Mouse (Mus musculus): ENCODE measurements around the gene Ttc30b. TPM values are rescaled to one million over a fixed set of nuclear protein-coding genes. Genes with fewer than 3 reads are reported as not detected.
A peak's percentile ranks its signal among the peaks of the same experiment; 100 is the strongest.

The Ttc30b gene
- 1.5 and 1.6 TPM in 2 replicates for polyA plus RNA-seq (2015; fragmentation: Nextera tagmentation; extraction: Ambion mirVana)

GRCm38 (mm10) chr2:75938117-75939063 lies at the start of gene Ttc30b:
Ttc30b (minus strand) TSS chr2:75938585.
- Histone ChIP-seq H3K9me3 (ENCODE audit: low read length) (no peaks in the 10 kb centered on the region), H3K27me3 (ENCODE audit: insufficient read depth, low read length) (no peaks in the 10 kb centered on the region), H3K36me3 (replicated peaks; ENCODE audit: insufficient read depth, low read length) (no peaks in the 10 kb centered on the region), H3K4me3 (ENCODE audit: low read depth, low read length) (peak within 1 kb of the TSS; percentile 54), H3K4me2 (ENCODE audit: low read depth, low read length) (peak within 1 kb of the TSS; percentile 87), H3K9ac (replicated peaks) (peak within 1 kb of the TSS; percentile 57), H3K27ac (ENCODE audit: low read depth) (peak within 1 kb of the TSS; percentile 35; the same call in 1 of the 2 replicates), H3K4me1 (ENCODE audit: insufficient read depth) (peaks cover 5% of the 10 kb centered on the region)
- ATAC-seq = peak; percentile 89
- DNase-seq = peak; percentile 81
- WGBS (ENCODE audit: insufficient replicate concordance) = 6% methylated on average over 37 of the region's 42 CpGs
- TF ChIP-seq EP300 (IDR thresholded peaks at IDR 0.05; ENCODE audit: low read depth) = peak; percentile 49; the same call in 1 of the 2 replicates
- TF ChIP-seq CTCF (IDR thresholded peaks at IDR 0.05; ENCODE audit: low read depth) = no peak

- DNase-seq (no peak), ATAC-seq (no peak)
- H3K27ac ChIP-seq (ENCODE audit: low read depth) = no peak overlapping the region
These were observed 49.4 kb upstream of the Ttc30b start for GRCm38 (mm10) chr2:75987739-75988138.

GRCm38 (mm10) chr2:75985124-75985523 lies 46.7 kb upstream of the Ttc30b start:
- peak; percentile 59; the same call in 1 of the 2 replicates for ATAC-seq
- H3K4me1 ChIP-seq (ENCODE audit: insufficient read depth) = peaks cover 2% of the 10 kb centered on the region; the same call in 1 of the 2 replicates
- H3K4me3 ChIP-seq (ENCODE audit: low read depth, low read length) = no peak overlapping the region
- TF ChIP-seq CTCF (IDR thresholded peaks at IDR 0.05; ENCODE audit: low read depth) (peak; percentile 92), EP300 (IDR thresholded peaks at IDR 0.05; ENCODE audit: low read depth) (no peak)
- DNase-seq = peak; percentile 43
- no peak overlapping the region for H3K9ac ChIP-seq (replicated peaks)
- 0% methylated on average over 2 of the region's 2 CpGs for WGBS (ENCODE audit: insufficient replicate concordance)
- no peaks in the 10 kb centered on the region for H3K27me3 ChIP-seq (ENCODE audit: insufficient read depth, low read length)
- no peaks in the 10 kb centered on the region for H3K9me3 ChIP-seq (ENCODE audit: low read length)
- H3K27ac ChIP-seq (ENCODE audit: low read depth) = no peak overlapping the region
- no peaks in the 10 kb centered on the region for H3K36me3 ChIP-seq (replicated peaks; ENCODE audit: insufficient read depth, low read length)
- H3K4me2 ChIP-seq (ENCODE audit: low read depth, low read length) = no peak overlapping the region

More at GRCm38 (mm10) chr2:75987739-75988138, 49.4 kb upstream of the Ttc30b start:
- TF ChIP-seq CTCF (IDR thresholded peaks at IDR 0.05; ENCODE audit: low read depth) (no peak), EP300 (IDR thresholded peaks at IDR 0.05; ENCODE audit: low read depth) (no peak)
- Histone ChIP-seq H3K27me3 (ENCODE audit: insufficient read depth, low read length) (no peaks in the 10 kb centered on the region), H3K9me3 (ENCODE audit: low read length) (no peaks in the 10 kb centered on the region), H3K4me2 (ENCODE audit: low read depth, low read length) (no peak overlapping the region), H3K4me1 (ENCODE audit: insufficient read depth) (no peaks in the 10 kb centered on the region), H3K36me3 (replicated peaks; ENCODE audit: insufficient read depth, low read length) (no peaks in the 10 kb centered on the region), H3K4me3 (ENCODE audit: low read depth, low read length) (no peak overlapping the region), H3K9ac (replicated peaks) (no peak overlapping the region)
- WGBS (ENCODE audit: insufficient replicate concordance) = 75% methylated on average over 9 of the region's 9 CpGs

- Histone ChIP-seq H3K9me3 (ENCODE audit: low read length) (no peaks in the 10 kb centered on the region), H3K27me3 (ENCODE audit: insufficient read depth, low read length) (no peaks in the 10 kb centered on the region), H3K4me3 (ENCODE audit: low read depth, low read length) (no peak overlapping the region), H3K4me2 (ENCODE audit: low read depth, low read length) (no peak overlapping the region), H3K4me1 (ENCODE audit: insufficient read depth) (peaks cover 2% of the 10 kb centered on the region; the same call in 1 of the 2 replicates), H3K36me3 (replicated peaks; ENCODE audit: insufficient read depth, low read length) (no peaks in the 10 kb centered on the region), H3K9ac (replicated peaks) (no peak overlapping the region), H3K27ac (ENCODE audit: low read depth) (no peak overlapping the region)
- WGBS (ENCODE audit: insufficient replicate concordance) = 73% methylated on average over 3 of the region's 3 CpGs
- no peak for TF ChIP-seq CTCF (IDR thresholded peaks at IDR 0.05; ENCODE audit: low read depth)
- no peak for DNase-seq
- ATAC-seq = no peak
These were observed 45.5 kb upstream of the Ttc30b start for GRCm38 (mm10) chr2:75983847-75984246.

- Histone ChIP-seq H3K9me3 (ENCODE audit: low read length) (no peaks in the 10 kb centered on the region), H3K27ac (ENCODE audit: low read depth) (no peak overlapping the region), H3K36me3 (replicated peaks; ENCODE audit: insufficient read depth, low read length) (no peaks in the 10 kb centered on the region), H3K4me1 (ENCODE audit: insufficient read depth) (peaks cover 2% of the 10 kb centered on the region; the same call in 1 of the 2 replicates), H3K4me2 (ENCODE audit: low read depth, low read length) (no peak overlapping the region), H3K9ac (replicated peaks) (no peak overlapping the region), H3K4me3 (ENCODE audit: low read depth, low read length) (no peak overlapping the region), H3K27me3 (ENCODE audit: insufficient read depth, low read length) (no peaks in the 10 kb centered on the region)
- TF ChIP-seq CTCF (IDR thresholded peaks at IDR 0.05; ENCODE audit: low read depth) (no peak), EP300 (IDR thresholded peaks at IDR 0.05; ENCODE audit: low read depth) (no peak)
- ATAC-seq = no peak
- no peak for DNase-seq
- 82% methylated on average over 3 of the region's 3 CpGs for WGBS (ENCODE audit: insufficient replicate concordance)
These were observed 44.7 kb upstream of the Ttc30b start for GRCm38 (mm10) chr2:75983091-75983490.

GRCm38 (mm10) chr2:75982626-75983025 lies 44.2 kb upstream of the Ttc30b start:
- H3K27me3 ChIP-seq (ENCODE audit: insufficient read depth, low read length) = no peaks in the 10 kb centered on the region
- no peaks in the 10 kb centered on the region for H3K9me3 ChIP-seq (ENCODE audit: low read length)
- no peak overlapping the region for H3K4me3 ChIP-seq (ENCODE audit: low read depth, low read length)
- no peak overlapping the region for H3K27ac ChIP-seq (ENCODE audit: low read depth)
- H3K9ac ChIP-seq (replicated peaks) = no peak overlapping the region
- WGBS (ENCODE audit: insufficient replicate concordance) = 91% methylated on average over 4 of the region's 4 CpGs
- TF ChIP-seq EP300 (IDR thresholded peaks at IDR 0.05; ENCODE audit: low read depth) (no peak), CTCF (IDR thresholded peaks at IDR 0.05; ENCODE audit: low read depth) (0 out of 2 replicates have a peak, but pooled peaks have one; percentile 8)
- ATAC-seq (no peak), DNase-seq (no peak)
- H3K4me2 ChIP-seq (ENCODE audit: low read depth, low read length) = no peak overlapping the region
- peaks cover 2% of the 10 kb centered on the region; the same call in 1 of the 2 replicates for H3K4me1 ChIP-seq (ENCODE audit: insufficient read depth)
- no peaks in the 10 kb centered on the region for H3K36me3 ChIP-seq (replicated peaks; ENCODE audit: insufficient read depth, low read length)
